Mouse (Mus musculus) urinary bladder, postnatal 25 days (tissue): ENCODE measurements around the gene Opcml.

Experiments
- DNase-seq: peaks from one replicate; pipeline ENCODE4 v3.0.0; 2022; ENCODE audit warnings: low spot score

The Opcml gene

GRCm38 (mm10) chr9:28003131-28003530 is 212.6 kb downstream of the Opcml start:
- no peak for DNase-seq

- DNase-seq = no peak
Observed at GRCm38 (mm10) chr9:28011483-28011882, 220.9 kb downstream of the Opcml start.

- no peak for DNase-seq
Observed at GRCm38 (mm10) chr9:28012664-28013063, 222.1 kb downstream of the Opcml start.

- no peak for DNase-seq
Observed at GRCm38 (mm10) chr9:28013192-28013591, 222.6 kb downstream of the Opcml start.

GRCm38 (mm10) chr9:28028156-28028555 is 237.6 kb downstream of the Opcml start:
- no peak for DNase-seq

- no peak for DNase-seq
Observed at GRCm38 (mm10) chr9:28028788-28029393, 238.3 kb downstream of the Opcml start.

- no peak for DNase-seq
Observed at GRCm38 (mm10) chr9:28049157-28049556, 258.6 kb downstream of the Opcml start.

- DNase-seq = no peak
Observed at GRCm38 (mm10) chr9:28057171-28057845, 266.7 kb downstream of the Opcml start.

GRCm38 (mm10) chr9:28065126-28065525 is 274.6 kb downstream of the Opcml start:
- DNase-seq = no peak

GRCm38 (mm10) chr9:28080694-28081093 is 290.1 kb downstream of the Opcml start:
- DNase-seq = no peak

GRCm38 (mm10) chr9:28083754-28084153 is 293.2 kb downstream of the Opcml start:
- DNase-seq = no peak

GRCm38 (mm10) chr9:28084273-28084726 is 293.7 kb downstream of the Opcml start:
- DNase-seq = no peak

- no peak for DNase-seq
Observed at GRCm38 (mm10) chr9:28091395-28091794, 300.8 kb downstream of the Opcml start.

- no peak for DNase-seq
Observed at GRCm38 (mm10) chr9:28094722-28095121, 304.1 kb downstream of the Opcml start.

GRCm38 (mm10) chr9:28096204-28096603 is 305.6 kb downstream of the Opcml start:
- DNase-seq = no peak

GRCm38 (mm10) chr9:28101981-28102380 is 311.4 kb downstream of the Opcml start:
- DNase-seq = no peak

GRCm38 (mm10) chr9:28121858-28122257 is 331.3 kb downstream of the Opcml start:
- no peak for DNase-seq

- no peak for DNase-seq
Observed at GRCm38 (mm10) chr9:28128735-28129134, 338.2 kb downstream of the Opcml start.

- no peak for DNase-seq
Observed at GRCm38 (mm10) chr9:28131521-28131920, 340.9 kb downstream of the Opcml start.

GRCm38 (mm10) chr9:28136614-28137013 is 346.0 kb downstream of the Opcml start:
- DNase-seq = no peak

- no peak for DNase-seq
Observed at GRCm38 (mm10) chr9:28139957-28140597, 349.5 kb downstream of the Opcml start.

- DNase-seq = no peak
Observed at GRCm38 (mm10) chr9:28149507-28149906, 358.9 kb downstream of the Opcml start.

- DNase-seq = no peak
Observed at GRCm38 (mm10) chr9:28153748-28154147, 363.2 kb downstream of the Opcml start.
